Mouse (Mus musculus): ENCODE data around the gene Tbc1d10a. TPM values are rescaled to one million over a fixed set of nuclear protein-coding genes. Genes with fewer than 3 reads are reported as not detected.

Gene Tbc1d10a
- total and polyA plus RNA-seq, 2 experiments from 2014 or later = 33.1 to 42.0 TPM

DNA sequence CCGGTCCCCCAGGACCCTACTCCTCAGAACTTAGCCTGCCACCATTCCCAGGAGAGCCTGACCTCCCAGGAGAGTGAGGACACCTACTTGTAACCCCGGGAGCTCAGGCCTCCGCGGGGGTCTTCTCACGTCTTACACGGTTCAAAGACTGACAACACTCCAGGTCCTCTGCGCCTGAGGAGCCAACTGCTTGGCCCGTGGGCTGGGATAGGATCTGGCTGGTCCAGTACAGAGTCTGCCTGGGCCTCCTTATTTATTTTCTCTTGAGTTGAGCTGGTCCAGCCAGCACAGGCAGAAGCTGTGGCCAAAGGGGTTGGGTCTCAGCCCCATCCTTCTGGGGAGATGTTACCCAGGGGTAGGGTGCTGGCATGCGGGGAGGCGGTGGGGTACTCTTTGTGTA is 28.5 kb downstream of the Tbc1d10a start:
- whole genome bisulfite sequencing = 86% methylated on average over 10 of the region's 10 CpGs
- Histone ChIP-seq H3K4me2 (ENCODE audit: low read depth) (no peak overlapping the region), H3K9me3 (ENCODE audit: low read length) (0 out of 2 replicates have a peak, but pooled peaks cover 6% of the 10 kb centered on the region), H3K36me3 (ENCODE audit: insufficient read depth) (peaks cover 48% of the 10 kb centered on the region), H3K4me1 (ENCODE audit: insufficient read depth) (no peaks in the 10 kb centered on the region; the same call in 1 of the 2 replicates), H3K9ac (no peak overlapping the region), H3K27me3 (ENCODE audit: insufficient read depth, low read length) (no peaks in the 10 kb centered on the region; the same call in 1 of the 2 replicates), H3K4me3 (ENCODE audit: low read depth, low read length) (no peak overlapping the region), H3K27ac (ENCODE audit: low read depth, low read length) (no peak overlapping the region)
- TF ChIP-seq CTCF (IDR thresholded peaks at IDR 0.05; ENCODE audit: low read depth) = no peak
- ATAC-seq = no peak
- DNase-seq = no peak

DNA sequence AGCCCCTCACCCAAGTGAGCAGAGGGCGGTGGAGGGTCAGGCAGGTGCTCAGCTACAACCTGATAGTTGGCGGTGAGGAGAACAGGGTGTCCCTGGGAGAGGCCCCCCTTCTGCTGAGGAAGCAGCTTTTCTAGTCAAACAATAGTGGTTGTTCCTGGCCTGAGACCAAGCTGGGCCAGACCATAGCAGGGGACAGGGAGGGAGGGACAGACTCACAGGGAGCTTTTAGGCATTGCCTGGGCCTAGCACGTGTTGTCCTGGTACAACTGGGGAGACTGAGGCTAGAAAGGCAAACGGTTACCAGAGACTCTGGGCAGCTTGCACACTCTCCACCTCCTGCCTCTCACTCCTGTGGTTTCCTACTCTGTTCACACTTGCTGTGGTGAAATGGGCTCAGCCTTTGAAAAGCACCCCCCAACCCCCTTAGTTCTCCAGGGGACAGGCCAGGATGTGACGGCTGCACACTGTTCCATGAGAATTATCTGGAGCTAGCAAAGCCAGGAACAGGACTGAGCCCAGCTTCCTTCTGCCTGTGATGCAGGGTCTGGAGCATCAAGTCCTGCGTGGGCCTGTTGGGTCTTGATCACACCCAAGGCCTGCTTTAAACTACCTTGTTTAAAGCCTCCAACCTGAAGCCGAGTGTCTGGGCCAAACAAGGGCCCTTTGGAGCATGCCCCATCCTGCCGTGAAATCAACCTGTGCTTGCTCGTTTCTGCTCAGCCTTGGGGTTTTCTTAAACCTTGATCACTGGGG is 29.8 kb downstream of the Tbc1d10a start:
- no peak overlapping the region for H3K27ac ChIP-seq (ENCODE audit: low read depth, low read length)
- no peak for TF ChIP-seq CTCF (IDR thresholded peaks at IDR 0.05; ENCODE audit: low read depth)
- no peaks in the 10 kb centered on the region; the same call in 1 of the 2 replicates for H3K27me3 ChIP-seq (ENCODE audit: insufficient read depth, low read length)
- no peak for DNase-seq
- no peak overlapping the region for H3K9ac ChIP-seq
- H3K4me1 ChIP-seq (ENCODE audit: insufficient read depth) = no peaks in the 10 kb centered on the region; the same call in 1 of the 2 replicates
- no peak overlapping the region for H3K4me2 ChIP-seq (ENCODE audit: low read depth)
- WGBS = 80% methylated on average over 9 of the region's 9 CpGs
- 0 out of 2 replicates have a peak, but pooled peaks cover 6% of the 10 kb centered on the region for H3K9me3 ChIP-seq (ENCODE audit: low read length)
- peaks cover 37% of the 10 kb centered on the region for H3K36me3 ChIP-seq (ENCODE audit: insufficient read depth)
- no peak overlapping the region for H3K4me3 ChIP-seq (ENCODE audit: low read depth, low read length)
- ATAC-seq = no peak

DNA sequence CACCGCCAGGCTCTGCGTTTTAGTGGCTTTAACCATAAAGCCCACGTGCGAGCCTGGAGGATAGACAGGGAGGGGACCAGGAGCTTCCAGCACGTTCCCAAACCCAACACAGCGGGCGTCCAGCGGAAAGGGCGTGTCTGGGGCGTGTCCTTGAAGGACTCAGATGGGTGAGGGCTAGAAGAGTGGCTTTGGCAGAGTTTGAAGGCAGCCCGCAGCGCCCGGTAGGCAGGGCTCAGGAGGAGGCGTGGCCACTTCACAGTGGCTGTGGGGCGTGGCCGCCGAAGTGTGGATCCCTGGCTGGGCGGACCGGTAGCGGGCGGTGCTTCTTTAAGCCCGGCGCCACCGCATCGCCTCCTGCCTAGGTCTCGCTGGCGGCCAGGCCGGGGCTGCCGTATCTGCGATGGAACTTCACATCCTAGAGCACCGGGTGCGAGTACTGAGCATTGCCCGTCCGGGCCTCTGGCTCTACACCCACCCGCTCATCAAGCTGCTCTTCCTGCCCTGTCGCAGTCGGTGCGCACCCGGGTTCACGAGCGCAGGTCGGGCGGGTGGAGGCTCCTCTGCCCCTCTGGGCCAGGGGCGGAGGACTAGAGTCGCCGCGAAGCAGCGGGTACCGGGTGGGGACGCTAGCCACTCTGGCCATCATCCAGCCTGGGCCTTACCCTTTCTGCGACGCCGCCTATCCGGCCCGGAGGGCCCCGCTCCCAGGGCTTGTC is 31.5 kb downstream of the Tbc1d10a start, which contains the start of gene Castor1:
Gene Castor1, plus strand, starts transcription at position 312 of the 716 bp plus-strand sequence.
- DNase-seq (peak; percentile 28), ATAC-seq (peak; percentile 61)
- Histone ChIP-seq H3K4me3 (ENCODE audit: low read depth, low read length) (peak within 1 kb of the TSS; percentile 37), H3K27me3 (ENCODE audit: insufficient read depth, low read length) (no peaks in the 10 kb centered on the region; the same call in 1 of the 2 replicates), H3K9me3 (ENCODE audit: low read length) (0 out of 2 replicates have a peak, but pooled peaks cover 6% of the 10 kb centered on the region), H3K27ac (ENCODE audit: low read depth, low read length) (no peak within 1 kb of the TSS), H3K4me2 (ENCODE audit: low read depth) (peak within 1 kb of the TSS; percentile 63), H3K36me3 (ENCODE audit: insufficient read depth) (peaks cover 25% of the 10 kb centered on the region), H3K4me1 (ENCODE audit: insufficient read depth) (no peaks in the 10 kb centered on the region; the same call in 1 of the 2 replicates), H3K9ac (peak within 1 kb of the TSS; percentile 14; the same call in 1 of the 2 replicates)
- TF ChIP-seq CTCF (IDR thresholded peaks at IDR 0.05; ENCODE audit: low read depth) = no peak
- WGBS = 2% methylated on average over 56 of the region's 56 CpGs

DNA sequence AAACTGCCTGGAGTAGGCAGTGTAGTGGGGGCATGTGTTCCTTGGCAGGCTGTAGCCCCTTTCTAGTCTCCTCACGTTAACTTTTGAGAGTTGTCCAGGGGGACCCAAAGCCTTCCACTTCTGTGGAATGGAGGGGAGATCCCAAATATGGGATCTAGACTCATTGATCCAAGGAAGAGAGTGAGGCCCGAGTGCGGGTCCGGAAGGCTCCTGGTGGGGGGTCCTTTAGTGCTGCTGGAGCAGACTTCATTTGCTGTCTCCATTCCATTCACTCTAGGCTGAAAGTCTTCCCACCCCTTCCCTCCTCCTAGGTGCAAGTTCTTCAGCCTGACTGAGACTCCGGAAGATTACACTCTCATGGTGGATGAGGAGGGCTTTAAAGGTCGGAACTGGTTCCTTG is 32.0 kb downstream of the Tbc1d10a start:
- Histone ChIP-seq H3K27me3 (ENCODE audit: insufficient read depth, low read length) (no peaks in the 10 kb centered on the region; the same call in 1 of the 2 replicates), H3K27ac (ENCODE audit: low read depth, low read length) (no peak overlapping the region), H3K4me3 (ENCODE audit: low read depth, low read length) (peak overlapping the region; percentile 37), H3K9me3 (ENCODE audit: low read length) (0 out of 2 replicates have a peak, but pooled peaks cover 6% of the 10 kb centered on the region), H3K4me2 (ENCODE audit: low read depth) (peak overlapping the region; percentile 63), H3K9ac (peak overlapping the region; percentile 14; the same call in 1 of the 2 replicates), H3K4me1 (ENCODE audit: insufficient read depth) (no peaks in the 10 kb centered on the region; the same call in 1 of the 2 replicates), H3K36me3 (ENCODE audit: insufficient read depth) (peaks cover 19% of the 10 kb centered on the region)
- no peak for TF ChIP-seq CTCF (IDR thresholded peaks at IDR 0.05; ENCODE audit: low read depth)
- 5% methylated on average over 6 of the region's 6 CpGs for WGBS
- no peak for DNase-seq
- ATAC-seq = no peak

DNA sequence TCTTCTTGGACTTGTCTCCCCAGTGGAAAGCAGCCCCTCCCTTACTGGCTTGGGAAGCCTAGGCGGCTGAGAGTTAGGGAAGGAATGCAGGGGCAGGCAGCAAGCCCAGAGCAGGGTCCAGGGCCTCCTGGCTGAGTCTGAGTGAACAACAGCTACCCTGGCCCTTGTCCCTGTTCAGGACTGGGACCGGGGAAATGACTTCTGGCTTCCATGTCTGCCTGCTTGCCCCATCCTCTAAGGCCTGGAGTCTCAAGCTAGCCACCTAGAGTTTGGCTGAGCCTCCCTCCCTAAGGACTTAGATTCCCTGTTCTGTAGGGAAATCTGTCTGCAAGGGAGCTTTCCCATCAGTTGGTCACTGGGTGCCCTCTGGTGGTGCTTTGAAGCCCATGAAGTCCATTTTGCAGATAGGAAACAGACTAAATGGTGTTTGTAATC is 32.7 kb downstream of the Tbc1d10a start:
- ATAC-seq (peak; percentile 40), DNase-seq (peak; percentile 69)
- Histone ChIP-seq H3K4me2 (ENCODE audit: low read depth) (no peak overlapping the region), H3K4me1 (ENCODE audit: insufficient read depth) (no peaks in the 10 kb centered on the region; the same call in 1 of the 2 replicates), H3K27ac (ENCODE audit: low read depth, low read length) (no peak overlapping the region), H3K27me3 (ENCODE audit: insufficient read depth, low read length) (no peaks in the 10 kb centered on the region; the same call in 1 of the 2 replicates), H3K9me3 (ENCODE audit: low read length) (0 out of 2 replicates have a peak, but pooled peaks cover 6% of the 10 kb centered on the region), H3K36me3 (ENCODE audit: insufficient read depth) (peaks cover 14% of the 10 kb centered on the region), H3K4me3 (ENCODE audit: low read depth, low read length) (no peak overlapping the region), H3K9ac (no peak overlapping the region)
- TF ChIP-seq CTCF (IDR thresholded peaks at IDR 0.05; ENCODE audit: low read depth) = peak; percentile 80
- WGBS = 11% methylated on average over 2 of the region's 2 CpGs

DNA sequence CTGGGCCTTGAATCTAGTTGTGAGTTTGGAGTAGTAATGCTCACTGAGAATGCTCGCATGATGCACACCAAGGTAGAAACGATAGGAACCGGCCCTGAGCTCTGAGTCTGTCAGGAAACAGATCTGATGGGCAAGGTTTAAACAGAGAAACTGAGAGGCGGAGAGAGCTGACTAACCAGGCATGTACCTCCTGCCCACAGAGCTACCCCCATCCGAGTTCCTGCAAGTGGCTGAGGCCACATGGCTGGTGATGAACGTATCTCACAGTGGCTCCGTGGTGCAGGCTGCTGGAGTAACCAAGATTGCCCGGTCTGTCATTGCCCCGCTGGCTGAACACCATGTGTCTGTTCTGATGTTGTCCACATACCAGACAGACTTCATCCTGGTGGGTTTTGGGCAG is 33.3 kb downstream of the Tbc1d10a start:
- Histone ChIP-seq H3K9me3 (ENCODE audit: low read length) (0 out of 2 replicates have a peak, but pooled peaks cover 6% of the 10 kb centered on the region), H3K27ac (ENCODE audit: low read depth, low read length) (no peak overlapping the region), H3K27me3 (ENCODE audit: insufficient read depth, low read length) (no peaks in the 10 kb centered on the region; the same call in 1 of the 2 replicates), H3K36me3 (ENCODE audit: insufficient read depth) (peaks cover 8% of the 10 kb centered on the region), H3K9ac (no peak overlapping the region), H3K4me3 (ENCODE audit: low read depth, low read length) (no peak overlapping the region), H3K4me1 (ENCODE audit: insufficient read depth) (no peaks in the 10 kb centered on the region; the same call in 1 of the 2 replicates), H3K4me2 (ENCODE audit: low read depth) (no peak overlapping the region)
- no peak for ATAC-seq
- DNase-seq = no peak
- no peak for TF ChIP-seq CTCF (IDR thresholded peaks at IDR 0.05; ENCODE audit: low read depth)
- 65% methylated on average over 9 of the region's 9 CpGs for WGBS

Measured in forebrain, postnatal 0 days (tissue).